Mouse (Mus musculus): ENCODE data around the gene Olfr1126.
"Not testable (repeated sequence)": the region's sequence is repeated elsewhere in the genome, so short reads cannot be mapped to it uniquely, and the experiment has no call there.

The Olfr1126 gene

DNA sequence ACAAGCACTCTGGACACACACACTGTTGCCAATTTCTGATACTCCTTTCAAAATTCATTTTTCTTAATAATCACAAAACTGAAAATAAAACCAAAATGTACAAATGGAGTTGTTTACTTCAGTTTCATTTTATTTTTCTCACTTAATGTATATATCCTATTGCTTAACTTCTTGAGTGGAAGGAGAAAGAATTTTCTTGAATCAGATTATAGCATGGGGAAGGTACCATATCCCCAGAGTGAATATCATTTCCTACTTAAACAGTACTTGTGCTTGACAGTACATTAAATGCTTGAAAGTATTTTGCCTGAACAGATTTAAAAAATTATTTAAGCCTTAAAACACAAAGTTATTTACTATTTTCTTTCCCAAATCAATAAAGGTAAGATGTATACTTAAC, at the start of gene Olfr1126:
Gene Olfr1126 (plus strand): TSS at position 301 of the 400 bp plus-strand sequence.
- ATAC-seq (ENCODE audit: low TSS enrichment), result no peak

DNA sequence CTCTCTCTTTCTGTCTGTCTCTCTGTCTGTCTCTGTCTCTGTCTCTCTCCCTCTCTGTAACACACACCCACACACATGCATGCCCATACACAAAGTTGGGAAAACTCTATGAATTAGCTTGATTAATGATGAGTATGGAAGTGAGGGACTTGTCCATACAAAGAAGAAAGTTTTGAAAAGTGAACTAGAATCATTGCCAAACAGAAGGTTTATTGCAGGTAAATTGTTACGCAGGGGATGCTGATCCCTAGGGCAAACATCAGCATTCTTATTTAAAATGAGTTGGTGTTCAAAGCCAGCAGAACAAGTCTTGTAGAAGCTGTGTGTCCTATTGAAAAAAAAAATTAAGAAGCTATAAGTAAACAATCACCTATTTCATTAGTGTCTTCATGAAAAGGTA, 37.4 kb upstream of the Olfr1126 start, which contains the start of gene Olfr1123:
Gene Olfr1123 (plus strand): TSS at position 301 of the 400 bp plus-strand sequence.
- ATAC-seq (ENCODE audit: low TSS enrichment), result no peak

DNA sequence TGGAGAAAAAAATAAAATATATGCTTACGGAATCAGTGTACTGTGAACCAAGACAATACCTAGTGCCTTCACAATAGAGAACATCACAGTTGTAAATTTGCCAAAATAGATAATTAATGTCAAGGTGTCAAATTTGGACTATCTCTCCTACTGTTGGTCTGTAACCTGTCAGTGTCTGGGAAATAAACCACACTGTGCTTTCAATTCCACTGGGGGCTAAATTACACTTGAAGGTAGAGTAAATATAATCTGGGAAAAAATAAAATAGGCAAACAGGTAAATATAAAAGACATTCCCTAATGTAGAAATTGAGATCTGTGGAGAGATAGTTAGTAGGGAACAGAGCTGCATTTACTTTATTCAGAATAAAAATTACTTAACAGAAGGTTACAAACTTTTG, 23.8 kb upstream of the Olfr1126 start, which contains the start of gene Olfr1124:
Gene Olfr1124 (plus strand): TSS at position 301 of the 400 bp plus-strand sequence.
- ATAC-seq (ENCODE audit: low TSS enrichment), result no peak

DNA sequence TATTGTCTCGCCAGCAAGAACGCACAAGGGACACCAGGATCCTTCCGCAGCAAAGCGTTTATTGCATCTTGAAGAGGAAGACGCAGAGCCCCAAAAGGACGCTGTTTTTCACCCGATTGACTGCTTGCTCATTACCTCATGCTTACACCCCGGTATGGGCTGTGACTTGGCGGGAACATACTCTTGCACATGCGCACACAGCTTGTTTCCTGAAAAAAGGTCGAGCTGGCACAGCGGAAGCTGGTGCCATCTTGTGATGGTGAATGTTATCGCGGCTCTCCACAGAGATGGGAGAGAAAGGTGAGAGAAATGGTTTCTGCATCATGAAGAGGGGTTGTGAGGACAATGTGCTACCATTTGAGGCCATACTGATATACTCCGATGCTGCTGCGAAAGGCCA, 16.0 kb upstream of the Olfr1126 start:
- ATAC-seq (ENCODE audit: low TSS enrichment), result no peak

DNA sequence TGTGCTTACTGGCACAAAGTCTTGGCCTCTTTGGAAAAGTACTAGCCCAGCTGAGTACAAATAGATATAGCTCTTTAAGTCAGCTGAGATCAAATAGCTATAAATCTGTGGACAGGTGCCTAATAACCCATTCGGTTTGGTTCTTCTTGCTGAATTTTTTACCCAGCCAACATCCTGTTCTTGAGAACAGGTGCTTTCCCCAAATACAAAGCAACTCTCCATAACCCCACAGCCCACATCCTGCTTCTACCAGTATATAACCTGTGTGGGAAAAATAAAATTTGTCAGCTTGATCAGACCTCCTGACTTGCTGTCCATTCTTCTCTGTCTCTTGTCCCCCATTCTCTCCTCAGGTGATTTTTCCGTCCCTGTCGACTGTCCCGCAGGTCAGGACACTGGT, 8.0 kb downstream of the Olfr1126 start:
- no peak for ATAC-seq (ENCODE audit: low TSS enrichment)

DNA sequence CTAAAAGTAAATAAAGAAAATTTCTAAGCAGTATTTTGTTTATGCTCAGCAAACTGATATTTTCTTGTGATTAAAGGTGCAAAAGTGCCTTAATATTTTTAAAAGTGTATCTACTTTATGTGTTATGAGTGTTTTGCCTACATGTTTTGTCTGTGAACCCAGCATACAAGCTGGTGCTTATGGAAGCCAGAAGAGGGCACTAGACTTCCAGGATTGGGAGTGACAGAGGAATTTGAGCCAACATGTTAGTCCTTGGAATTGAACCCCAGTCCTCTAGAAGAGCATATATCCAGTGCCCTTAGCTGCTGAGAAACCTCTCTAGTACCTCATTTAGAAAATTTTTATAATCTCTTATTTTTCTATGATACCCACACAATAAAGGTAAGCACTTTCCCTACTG, 26.4 kb downstream of the Olfr1126 start:
- ATAC-seq (ENCODE audit: low TSS enrichment), result no peak

DNA sequence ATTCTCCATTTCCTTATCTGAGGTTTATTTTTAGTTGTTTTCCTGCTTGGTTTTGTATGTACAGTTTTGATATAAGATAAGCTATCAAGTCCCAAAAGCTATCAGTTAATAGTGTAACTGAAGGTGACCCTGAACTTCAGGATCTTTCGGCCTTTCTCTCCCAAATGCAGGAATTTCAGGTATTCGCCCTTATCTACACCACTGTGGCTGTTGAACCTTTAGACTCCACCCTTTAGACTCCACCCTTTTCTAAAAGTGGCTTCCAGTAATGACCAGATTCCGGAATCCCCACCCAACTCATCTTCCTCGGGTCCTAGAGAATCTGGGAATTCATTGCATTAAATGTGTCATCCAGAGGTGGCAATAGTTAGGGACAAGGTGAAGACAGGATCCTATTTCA, 27.4 kb downstream of the Olfr1126 start:
- ATAC-seq (ENCODE audit: low TSS enrichment), result no peak

DNA sequence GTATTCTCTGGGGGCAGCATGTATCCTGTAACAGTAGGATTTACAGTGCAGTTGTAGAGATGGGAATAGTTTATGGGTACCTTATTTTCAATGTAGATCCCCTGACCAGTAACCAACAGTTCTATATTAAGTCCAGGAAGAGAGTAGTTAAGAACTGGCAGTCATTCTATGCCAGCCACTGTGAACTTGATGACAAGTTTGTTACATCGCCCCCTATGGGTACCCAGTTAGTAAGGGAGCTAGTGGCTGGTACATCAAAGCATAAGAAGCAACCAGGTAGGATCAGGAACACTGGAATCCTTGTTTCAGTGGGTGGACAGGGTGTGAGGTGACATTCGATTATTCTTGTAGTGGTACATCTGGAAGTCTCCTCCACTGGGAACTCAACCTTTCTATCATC, 28.5 kb downstream of the Olfr1126 start:
- no peak for ATAC-seq (ENCODE audit: low TSS enrichment)

DNA sequence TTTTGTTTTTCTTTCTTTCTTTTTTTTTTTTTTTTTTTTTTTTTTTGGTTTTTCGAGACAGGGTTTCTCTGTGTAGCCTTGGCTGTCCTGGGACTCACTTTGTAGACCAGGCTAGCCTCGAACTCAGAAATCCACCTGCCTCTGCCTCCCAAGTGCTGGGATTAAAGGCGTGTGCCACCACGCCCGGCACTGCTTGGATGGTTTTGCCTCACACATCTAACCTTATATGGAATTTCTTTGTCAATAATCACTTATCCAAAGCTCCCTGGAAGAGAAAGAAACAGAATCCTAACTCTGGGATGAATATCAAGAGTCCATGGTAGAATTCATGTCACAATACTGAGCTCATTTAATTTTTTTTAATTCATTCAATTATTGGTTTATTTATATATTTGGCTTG, 43.2 kb downstream of the Olfr1126 start, which contains the start of gene Pramel7:
Gene Pramel7 (minus strand): TSS at position 101 of the 400 bp plus-strand sequence.
- ATAC-seq (ENCODE audit: low TSS enrichment), result not testable (repeated sequence)

DNA sequence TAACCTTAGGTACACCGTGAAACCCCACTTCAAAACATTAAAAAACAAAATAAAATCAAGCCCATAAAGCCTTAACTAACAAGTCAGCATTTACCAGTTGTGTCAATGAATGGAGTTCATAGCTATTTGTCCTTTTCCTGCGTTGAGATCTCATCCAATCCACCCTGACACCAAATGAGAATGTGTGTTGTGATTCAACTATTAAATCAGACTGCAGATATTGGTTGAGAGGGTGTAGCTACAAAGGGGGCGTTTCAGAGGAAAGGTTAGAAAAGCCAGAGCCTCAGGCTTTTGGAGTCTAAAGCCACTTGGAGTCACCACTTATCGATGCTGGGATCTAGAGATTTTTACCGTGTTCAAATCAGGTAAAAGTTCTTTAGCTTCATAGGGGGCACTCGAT, 52.5 kb downstream of the Olfr1126 start, which contains the start of gene Pramel6:
Gene Pramel6 (plus strand): TSS at position 301 of the 400 bp plus-strand sequence.
- ATAC-seq (ENCODE audit: low TSS enrichment), result no peak

All from frontal cortex, adult (tissue).